Mouse (Mus musculus) T-helper 2 cell (primary cell): ENCODE data around the gene Btg1.

Experiments
- in situ Hi-C: fragments of 300-600 bp; cut with MboI, MseI; formaldehyde crosslinking; loops from one replicate; pipeline ENCODE4 v1.15.1; 2025; ENCODE audit warnings: high pct_unique_total_duplicates

The Btg1 gene

GRCm38 (mm10) chr10:96660280-96660985 lies 43.6 kb downstream of the Btg1 start:
- in situ Hi-C loops: no loop called here

GRCm38 (mm10) chr10:96662976-96663375 lies 46.2 kb downstream of the Btg1 start:
- in situ Hi-C loops: no loop called here

GRCm38 (mm10) chr10:96663739-96664430 lies 47.1 kb downstream of the Btg1 start:
- in situ Hi-C loops: no loop called here
